Mouse (Mus musculus) limb, embryonic 13.5 days (tissue): Measurements from ENCODE around the gene Lsmem1. TPM values are rescaled to one million over a fixed set of nuclear protein-coding genes. Genes with fewer than 3 reads are reported as not detected.
A peak's percentile ranks its signal among the peaks of the same experiment; 100 is the strongest.
"Not testable (repeated sequence)": the region's sequence is repeated elsewhere in the genome, so short reads cannot be mapped to it uniquely, and the experiment has no call there.

Experiments used
- ATAC-seq: fragments of 200-750 bp; cut with Nextera tagmentation; 2 replicates; pipeline ENCODE4 v1.8.0; 2017; ENCODE audit warnings: low read depth, moderate number of reproducible peaks, moderate TSS enrichment; ENCODE audit not compliant: low FRiP score
- H3K27ac ChIP-seq: fragments of 300-500 bp; sonication (generic); 2 replicates; pipeline ENCODE4 v1.5.1; 2015; ENCODE audit warnings: inconsistent platforms, mild to moderate bottlenecking, moderate library complexity
- H3K27me3 ChIP-seq: fragments of 300-500 bp; sonication (generic); 2 replicates; pipeline ENCODE4 v1.6.1; 2015; ENCODE audit warnings: mild to moderate bottlenecking, inconsistent platforms
- H3K36me3 ChIP-seq: fragments of 300-500 bp; sonication (generic); 2 replicates; pipeline ENCODE4 v1.6.1; 2015; ENCODE audit warnings: inconsistent platforms, mild to moderate bottlenecking, moderate library complexity
- H3K4me1 ChIP-seq: fragments of 300-500 bp; sonication (generic); 2 replicates; pipeline ENCODE4 v1.6.1; 2015; ENCODE audit warnings: inconsistent platforms
- H3K4me2 ChIP-seq: fragments of 300-500 bp; sonication (generic); replicated peaks from 2 replicates; pipeline ENCODE4 v1.6.1; 2015; ENCODE audit warnings: inconsistent platforms, mild to moderate bottlenecking, moderate library complexity
- H3K4me3 ChIP-seq: fragments of 300-500 bp; sonication (generic); 2 replicates; pipeline ENCODE4 v1.5.1; 2015; ENCODE audit warnings: moderate library complexity, mild to moderate bottlenecking, inconsistent platforms
- H3K9ac ChIP-seq: fragments of 300-500 bp; sonication (generic); 2 replicates; pipeline ENCODE4 v1.6.1; 2015; ENCODE audit warnings: mild to moderate bottlenecking, inconsistent platforms
- H3K9me3 ChIP-seq: fragments of 300-500 bp; sonication (generic); 2 replicates; pipeline ENCODE4 v1.6.1; 2016; ENCODE audit warnings: inconsistent platforms
- WGBS: fragments of 180-500 bp; shearing (Covaris S2); methylation state at CpG from one replicate; pipeline ENCODE4 v1.1.7; 2015; 5-methylcytosine and 5-hydroxymethylcytosine counted together
- polyA plus RNA-seq: library from polyadenylated mRNA; unstranded; fragments of >200 nt; fragmentation: Nextera tagmentation; extraction: Ambion mirVana; gene quantifications from 2 replicates; pipeline ENCODE4 v1.2.1, GENCODE M21; 2015

Lsmem1 gene
- polyA plus RNA-seq, 1 experiment from 2014 or later = 0.67 TPM

DNA sequence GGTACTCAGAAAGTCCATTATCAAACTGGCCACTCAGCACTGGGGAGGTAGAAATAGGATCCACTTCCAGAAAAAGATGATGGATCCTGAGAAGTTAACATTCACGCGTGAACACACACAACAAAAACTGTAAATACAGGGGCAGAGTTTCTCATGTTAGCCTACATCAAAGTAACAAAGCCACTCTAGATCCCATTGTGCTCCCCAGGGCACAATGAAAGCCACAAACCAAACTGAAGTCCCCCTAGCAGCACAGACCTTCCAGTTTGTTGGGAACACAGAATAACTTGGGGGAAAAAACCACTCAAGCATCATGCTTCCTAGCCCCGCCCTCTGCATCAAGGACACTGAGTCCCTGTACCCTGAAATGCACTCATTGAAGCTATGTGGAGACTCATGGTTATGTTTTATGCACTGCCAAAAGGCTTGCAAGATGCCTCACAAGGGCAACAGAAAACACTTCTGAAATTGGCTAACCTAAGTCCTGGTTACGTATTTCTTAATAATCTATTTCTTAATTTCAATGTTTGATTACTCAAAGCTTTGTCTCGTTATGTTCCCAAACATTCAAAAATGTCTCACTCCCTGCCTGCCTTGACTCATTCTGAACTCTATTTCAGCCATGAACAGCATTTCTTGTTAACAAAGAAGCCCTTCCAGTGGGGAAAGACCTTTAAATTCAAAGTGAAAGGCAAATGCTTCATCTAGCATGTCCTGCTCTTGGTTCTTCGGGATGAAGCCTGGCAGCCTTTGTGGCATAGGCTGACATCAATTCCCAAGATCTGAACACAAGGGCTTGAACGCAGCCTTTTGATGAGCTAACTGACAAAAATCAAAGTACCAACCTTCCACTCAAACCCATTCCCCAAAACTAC is 3.1 kb upstream of the Lsmem1 start:
- no peak overlapping the region for H3K4me3 ChIP-seq
- H3K36me3 ChIP-seq = peaks cover 54% of the 10 kb centered on the region
- H3K27ac ChIP-seq = no peak overlapping the region
- H3K27me3 ChIP-seq = no peaks in the 10 kb centered on the region
- H3K4me2 ChIP-seq = no peak overlapping the region
- no peak overlapping the region for H3K9ac ChIP-seq
- ATAC-seq = no peak
- whole genome bisulfite sequencing = 93% methylated on average over 7 of the region's 7 CpGs
- no peaks in the 10 kb centered on the region for H3K9me3 ChIP-seq
- peaks cover 8% of the 10 kb centered on the region; the same call in 1 of the 2 replicates for H3K4me1 ChIP-seq

DNA sequence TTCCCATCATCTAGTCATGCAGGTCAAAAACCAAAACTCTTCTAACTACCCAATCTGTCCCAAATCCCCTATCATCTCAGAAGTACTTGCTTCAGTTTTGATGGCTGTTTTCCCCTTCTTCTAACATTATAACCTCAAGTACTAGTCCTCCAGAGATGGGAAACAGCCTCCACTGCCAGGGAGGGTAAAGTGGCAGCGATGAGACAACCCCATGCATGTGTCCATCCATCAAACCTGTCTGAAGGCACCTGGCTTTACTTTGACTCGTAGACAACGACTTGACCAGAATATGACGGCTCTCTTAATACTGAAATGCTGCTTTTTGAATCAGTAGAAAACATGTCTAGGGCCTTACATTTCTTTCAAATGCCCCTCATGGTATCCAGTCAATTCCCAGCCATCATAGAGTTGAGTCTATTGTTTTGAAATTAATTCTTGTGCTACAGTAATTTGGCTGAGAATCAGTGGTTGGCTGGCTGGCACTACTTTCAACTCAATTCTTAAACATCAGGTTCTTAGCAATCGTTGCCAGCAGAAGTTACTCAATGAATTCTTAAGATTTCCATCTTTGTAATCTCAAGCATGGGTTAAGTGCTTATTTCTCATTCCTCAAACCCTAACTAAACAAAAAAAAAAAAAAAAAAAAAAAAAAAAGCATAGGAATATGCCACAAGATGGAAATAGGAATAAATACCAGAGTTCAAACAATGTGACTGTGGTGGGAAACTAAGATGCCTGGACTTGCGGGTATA is 1.4 kb upstream of the Lsmem1 start:
- Histone ChIP-seq H3K27ac (no peak overlapping the region), H3K27me3 (no peaks in the 10 kb centered on the region), H3K9me3 (no peaks in the 10 kb centered on the region), H3K4me1 (peaks cover 8% of the 10 kb centered on the region; the same call in 1 of the 2 replicates), H3K4me2 (no peak overlapping the region), H3K36me3 (peaks cover 38% of the 10 kb centered on the region), H3K4me3 (no peak overlapping the region), H3K9ac (no peak overlapping the region)
- WGBS = 89% methylated on average over 6 of the region's 6 CpGs
- ATAC-seq = no peak

DNA sequence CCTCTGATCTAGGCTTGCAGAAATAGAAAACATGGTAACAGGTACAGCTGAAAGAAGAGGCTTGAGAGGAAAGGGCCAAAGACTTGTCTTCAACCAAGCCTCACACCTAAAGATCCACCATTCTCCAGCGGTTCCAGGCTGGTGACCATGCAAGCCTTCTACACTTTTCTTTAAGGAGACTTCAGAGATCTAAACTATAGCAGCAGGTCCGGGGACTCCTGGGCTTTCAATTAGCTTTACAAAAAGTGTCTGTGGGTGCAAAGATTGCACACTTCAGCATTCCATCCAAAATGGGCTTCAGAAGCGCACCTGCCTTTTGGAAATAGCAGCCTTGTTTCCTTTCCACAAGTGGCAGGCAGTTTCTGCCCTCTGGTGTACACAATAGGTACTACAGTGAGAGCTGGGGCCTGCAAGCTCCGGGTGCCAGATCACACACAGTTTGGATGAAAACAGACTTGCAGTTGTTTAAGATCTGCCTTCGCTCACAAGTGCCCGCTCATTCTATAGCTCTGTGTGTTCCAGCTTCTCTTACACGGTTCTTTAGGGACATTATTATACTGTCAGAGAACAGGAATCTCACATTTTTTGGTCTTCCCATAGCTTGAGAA is 609 bp upstream of the Lsmem1 start:
- Histone ChIP-seq H3K9ac (no peak overlapping the region), H3K4me3 (no peak overlapping the region), H3K4me1 (peaks cover 8% of the 10 kb centered on the region; the same call in 1 of the 2 replicates), H3K4me2 (no peak overlapping the region), H3K27me3 (no peaks in the 10 kb centered on the region), H3K9me3 (no peaks in the 10 kb centered on the region), H3K27ac (no peak overlapping the region), H3K36me3 (peaks cover 30% of the 10 kb centered on the region)
- ATAC-seq = 0 out of 2 replicates have a peak, but pooled peaks have one; percentile 11
- 49% methylated on average over 7 of the region's 7 CpGs for WGBS

DNA sequence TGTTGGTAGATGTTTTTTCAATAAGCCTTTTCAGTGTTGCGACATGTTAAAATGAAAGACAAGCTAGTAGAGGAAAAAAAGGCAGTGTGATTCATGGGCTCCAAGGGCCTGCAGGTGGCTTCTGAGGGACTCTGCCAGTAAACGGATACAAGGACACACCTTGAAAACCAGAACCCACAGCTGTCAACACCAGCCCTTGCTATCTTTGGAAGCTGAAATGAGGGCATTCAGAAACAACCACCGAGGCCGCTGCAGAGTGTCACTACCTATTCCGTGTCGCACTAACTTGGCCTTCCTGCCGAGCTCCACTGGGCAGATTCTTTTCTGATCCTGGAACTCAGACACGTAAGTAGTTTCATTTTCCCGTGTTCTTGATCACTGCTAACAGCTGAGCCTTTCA is 863 bp downstream of the Lsmem1 start:
- Histone ChIP-seq H3K36me3 (peaks cover 15% of the 10 kb centered on the region), H3K27me3 (no peaks in the 10 kb centered on the region), H3K4me1 (peaks cover 8% of the 10 kb centered on the region; the same call in 1 of the 2 replicates), H3K9ac (no peak overlapping the region), H3K27ac (no peak overlapping the region), H3K4me3 (no peak overlapping the region), H3K9me3 (no peaks in the 10 kb centered on the region), H3K4me2 (no peak overlapping the region)
- WGBS = 82% methylated on average over 9 of the region's 9 CpGs
- ATAC-seq = no peak

DNA sequence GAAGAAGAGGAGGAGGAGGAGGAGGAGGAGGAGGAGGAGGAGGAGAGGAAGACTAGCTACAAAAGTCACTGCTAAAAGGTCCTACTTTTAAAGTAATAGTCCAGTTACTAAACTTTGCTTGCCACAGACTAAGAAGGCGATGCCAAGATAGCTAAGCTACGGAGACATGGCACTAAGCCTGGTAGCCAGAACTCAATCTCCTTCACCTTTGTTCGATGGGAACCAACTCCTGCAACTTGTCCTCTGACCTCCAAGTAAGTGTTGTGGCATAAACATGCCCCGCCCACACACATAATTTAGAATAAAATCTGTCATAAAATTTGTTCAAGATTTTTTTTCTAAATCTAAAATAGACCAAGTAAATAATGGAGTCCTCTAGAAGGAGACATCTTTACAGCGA is 1.3 kb downstream of the Lsmem1 start:
- Histone ChIP-seq H3K9me3 (no peaks in the 10 kb centered on the region), H3K4me1 (peaks cover 8% of the 10 kb centered on the region; the same call in 1 of the 2 replicates), H3K4me2 (no peak overlapping the region), H3K36me3 (peaks cover 15% of the 10 kb centered on the region), H3K27ac (no peak overlapping the region), H3K4me3 (no peak overlapping the region), H3K9ac (no peak overlapping the region), H3K27me3 (no peaks in the 10 kb centered on the region)
- ATAC-seq = no peak
- 88% methylated on average over 5 of the region's 5 CpGs for WGBS

DNA sequence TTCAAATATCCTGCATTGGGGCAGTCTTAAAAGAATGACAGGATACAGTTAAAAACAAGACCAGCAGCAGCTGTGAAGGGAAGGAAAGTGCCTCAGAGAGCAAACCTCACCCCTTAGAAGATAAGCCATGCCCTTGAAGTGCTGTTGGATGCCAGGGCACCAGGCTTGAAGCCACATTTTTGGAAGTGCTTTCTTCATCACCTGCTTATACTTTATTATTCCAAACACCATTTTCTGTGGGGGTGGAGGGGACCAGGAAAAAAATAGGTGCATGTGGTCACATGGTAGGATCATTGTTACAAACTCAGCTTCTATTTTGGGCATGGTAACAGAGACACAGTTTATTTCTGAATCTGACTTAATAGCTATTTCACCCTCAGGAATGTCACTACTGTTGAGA is 1.8 kb downstream of the Lsmem1 start:
- no peak for ATAC-seq

DNA sequence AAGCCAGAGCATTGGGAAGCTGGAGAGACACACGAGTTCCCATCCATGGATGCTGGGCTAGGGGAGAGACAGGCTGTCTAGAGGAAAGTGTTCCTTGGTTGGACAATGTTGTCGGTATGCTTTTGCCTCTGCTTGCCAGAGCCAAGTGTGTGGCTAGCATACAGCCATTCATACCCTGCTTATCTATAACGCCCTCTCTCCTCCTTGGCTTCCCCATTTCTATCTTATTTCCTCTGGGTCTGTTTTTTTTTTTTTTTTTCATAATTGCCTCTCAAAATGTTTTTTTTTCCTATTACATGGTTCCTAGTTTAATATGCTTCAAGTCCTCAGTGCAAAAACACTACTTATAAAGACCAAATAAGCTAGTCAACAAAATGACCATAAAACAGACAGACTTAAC is 13.8 kb downstream of the Lsmem1 start:
- no peak for ATAC-seq
- no peak overlapping the region for H3K27ac ChIP-seq
- H3K27me3 ChIP-seq = no peaks in the 10 kb centered on the region
- 0 out of 2 replicates have a peak, but pooled peaks cover 9% of the 10 kb centered on the region for H3K9me3 ChIP-seq
- no peak overlapping the region for H3K9ac ChIP-seq
- H3K4me3 ChIP-seq = no peak overlapping the region
- no peaks in the 10 kb centered on the region for H3K36me3 ChIP-seq
- no peak overlapping the region for H3K4me2 ChIP-seq
- WGBS = 86% methylated on average over 3 of the region's 3 CpGs
- no peaks in the 10 kb centered on the region for H3K4me1 ChIP-seq

More for the DNA sequence above, 1.8 kb downstream of the Lsmem1 start:
- Histone ChIP-seq H3K27me3 (no peaks in the 10 kb centered on the region), H3K9ac (no peak overlapping the region), H3K4me2 (no peak overlapping the region), H3K4me1 (peaks cover 8% of the 10 kb centered on the region; the same call in 1 of the 2 replicates), H3K36me3 (peaks cover 11% of the 10 kb centered on the region), H3K9me3 (no peaks in the 10 kb centered on the region), H3K27ac (no peak overlapping the region), H3K4me3 (no peak overlapping the region)

DNA sequence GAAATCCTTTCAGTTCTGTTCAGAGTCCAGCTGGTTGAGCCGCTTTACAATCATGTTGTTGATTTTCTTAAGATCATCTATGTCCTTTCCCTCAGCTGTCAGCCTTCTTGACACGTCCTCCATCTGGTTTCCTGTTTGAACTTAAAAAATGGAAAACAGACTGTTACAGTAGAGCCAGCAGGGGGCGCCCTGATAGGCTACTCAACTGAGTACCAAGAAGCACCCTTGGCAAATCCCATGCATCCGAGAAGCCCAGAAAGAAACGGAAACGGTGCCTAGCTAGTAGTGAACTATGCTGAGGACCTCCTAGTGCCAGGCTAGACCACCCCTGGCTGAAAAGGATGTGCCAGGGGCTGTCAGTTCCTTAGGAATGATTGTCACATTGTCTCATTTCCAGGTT is 22.2 kb downstream of the Lsmem1 start:
- Histone ChIP-seq H3K4me3 (no peak overlapping the region), H3K36me3 (no peaks in the 10 kb centered on the region), H3K9me3 (0 out of 2 replicates have a peak, but pooled peaks cover 9% of the 10 kb centered on the region), H3K27ac (no peak overlapping the region), H3K4me2 (no peak overlapping the region), H3K9ac (no peak overlapping the region), H3K27me3 (no peaks in the 10 kb centered on the region), H3K4me1 (no peaks in the 10 kb centered on the region)
- WGBS = 59% methylated on average over 6 of the region's 6 CpGs
- no peak for ATAC-seq

DNA sequence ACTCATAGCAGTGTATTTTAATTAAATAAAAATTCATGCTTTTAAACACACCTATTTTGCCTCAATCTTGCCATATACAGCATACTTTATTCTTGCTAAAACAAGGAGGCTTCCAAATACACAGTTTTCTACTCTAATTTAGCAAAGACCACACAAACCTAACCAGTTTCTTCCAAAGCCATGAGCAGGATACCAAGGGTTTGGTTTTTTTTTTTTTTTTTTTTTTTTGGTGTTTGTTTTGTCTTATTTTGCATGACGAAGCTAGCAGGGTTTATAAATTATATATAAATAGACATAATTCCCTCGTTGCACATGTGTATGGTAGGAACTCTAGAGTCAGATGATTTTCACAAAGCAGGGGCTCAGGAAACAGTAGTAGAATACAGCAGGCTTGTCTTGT is 23.1 kb downstream of the Lsmem1 start:
- WGBS = 85% methylated on average over 2 of the region's 2 CpGs
- H3K9me3 ChIP-seq = 0 out of 2 replicates have a peak, but pooled peaks cover 7% of the 10 kb centered on the region
- H3K9ac ChIP-seq = no peak overlapping the region
- H3K4me3 ChIP-seq = no peak overlapping the region
- H3K4me2 ChIP-seq = no peak overlapping the region
- no peaks in the 10 kb centered on the region for H3K27me3 ChIP-seq
- H3K27ac ChIP-seq = no peak overlapping the region
- H3K4me1 ChIP-seq = no peaks in the 10 kb centered on the region
- ATAC-seq = no peak
- H3K36me3 ChIP-seq = no peaks in the 10 kb centered on the region

DNA sequence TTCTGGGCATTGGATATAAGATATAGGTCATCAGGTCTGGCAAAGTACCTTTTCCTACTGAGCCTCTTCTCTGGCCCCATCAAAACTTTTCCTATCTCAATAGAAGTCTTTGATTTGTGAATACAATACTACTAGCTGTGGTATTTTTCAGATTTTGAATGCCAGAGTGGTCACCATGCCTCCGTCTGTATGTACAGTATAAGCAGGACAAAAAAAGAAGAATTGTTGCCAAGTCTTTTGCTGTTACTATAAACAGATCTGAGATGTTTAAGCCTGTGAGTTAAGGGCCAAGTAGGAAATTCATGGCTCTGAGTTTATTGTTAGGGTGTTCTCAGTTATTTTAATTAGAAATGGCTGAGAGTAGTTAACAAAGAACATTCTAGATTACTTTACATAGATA is 24.1 kb downstream of the Lsmem1 start:
- H3K9ac ChIP-seq, H3K4me3 ChIP-seq, H3K4me2 ChIP-seq, H3K4me1 ChIP-seq, H3K36me3 ChIP-seq, H3K27me3 ChIP-seq, ATAC-seq, H3K27ac ChIP-seq, H3K9me3 ChIP-seq: not testable (repeated sequence)
- 57% methylated on average over 1 of the region's 1 CpGs for WGBS

DNA sequence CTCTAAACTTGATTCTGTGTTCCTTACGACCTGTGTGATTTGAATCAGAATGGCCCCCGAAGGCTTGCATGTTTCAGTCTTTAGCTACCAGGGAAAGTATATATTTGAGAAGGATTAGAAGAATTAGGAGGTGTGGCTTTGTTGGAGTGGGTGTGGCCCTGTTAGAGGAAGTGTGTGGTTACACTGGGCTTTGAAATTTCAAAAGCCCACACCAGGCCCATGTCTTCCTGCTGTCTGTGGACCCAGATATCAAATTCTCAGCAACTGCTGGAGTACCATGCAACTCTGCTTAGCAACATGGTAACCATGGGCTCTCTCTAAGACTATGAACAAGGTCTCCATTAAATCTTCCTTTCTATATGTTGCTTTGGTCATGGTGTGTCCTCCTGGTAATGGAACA is 27.7 kb downstream of the Lsmem1 start:
- WGBS = 90% methylated on average over 2 of the region's 2 CpGs
- Histone ChIP-seq H3K4me3 (no peak overlapping the region), H3K4me1 (no peaks in the 10 kb centered on the region), H3K27me3 (no peaks in the 10 kb centered on the region), H3K9ac (no peak overlapping the region), H3K9me3 (no peaks in the 10 kb centered on the region), H3K36me3 (no peaks in the 10 kb centered on the region), H3K4me2 (no peak overlapping the region), H3K27ac (no peak overlapping the region)
- ATAC-seq = no peak

DNA sequence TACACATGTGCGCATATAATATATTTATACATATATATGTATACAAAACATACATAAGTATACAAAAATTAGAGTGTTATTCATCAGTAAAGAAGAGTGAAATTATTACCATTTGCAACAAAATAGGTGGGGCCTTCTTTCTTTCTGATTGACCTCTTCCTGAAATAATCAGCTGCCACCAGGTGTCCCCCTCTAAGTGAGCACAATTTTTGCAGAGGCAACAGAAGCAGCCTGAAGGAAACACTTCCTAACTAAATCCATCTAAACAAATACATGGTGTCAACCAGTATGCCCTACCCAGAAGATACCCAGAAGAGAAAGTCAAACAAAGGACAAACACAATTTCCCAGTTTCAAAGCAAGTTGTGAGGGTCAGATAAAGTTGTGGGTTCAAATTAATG is 29.6 kb downstream of the Lsmem1 start:
- no peak for ATAC-seq
- WGBS = 97% methylated on average over 1 of the region's 1 CpGs
- Histone ChIP-seq H3K4me3 (no peak overlapping the region), H3K36me3 (no peaks in the 10 kb centered on the region), H3K4me2 (no peak overlapping the region), H3K9me3 (no peaks in the 10 kb centered on the region), H3K9ac (no peak overlapping the region), H3K27me3 (no peaks in the 10 kb centered on the region), H3K27ac (no peak overlapping the region), H3K4me1 (no peaks in the 10 kb centered on the region)
